Mouse (Mus musculus) cortical plate, adult 2 months (tissue): Measurements from ENCODE around the gene Trim52.

Experiments
- CTCF ChIP-seq: fragments of 200-500 bp; IDR thresholded peaks from 2 replicates; pipeline ENCODE4 v1.5.1; 2011; ENCODE audit warnings: mild to moderate bottlenecking, control low read depth, low read length; ENCODE audit not compliant: insufficient read depth; ENCODE audit errors: extremely low read depth
- POLR2A ChIP-seq: fragments of 200-500 bp; IDR thresholded peaks from 2 replicates; pipeline ENCODE4 v1.6.1; 2011; ENCODE audit warnings: mild to moderate bottlenecking, low read length, control low read depth; ENCODE audit not compliant: insufficient read depth; ENCODE audit errors: extremely low read depth

DNA sequence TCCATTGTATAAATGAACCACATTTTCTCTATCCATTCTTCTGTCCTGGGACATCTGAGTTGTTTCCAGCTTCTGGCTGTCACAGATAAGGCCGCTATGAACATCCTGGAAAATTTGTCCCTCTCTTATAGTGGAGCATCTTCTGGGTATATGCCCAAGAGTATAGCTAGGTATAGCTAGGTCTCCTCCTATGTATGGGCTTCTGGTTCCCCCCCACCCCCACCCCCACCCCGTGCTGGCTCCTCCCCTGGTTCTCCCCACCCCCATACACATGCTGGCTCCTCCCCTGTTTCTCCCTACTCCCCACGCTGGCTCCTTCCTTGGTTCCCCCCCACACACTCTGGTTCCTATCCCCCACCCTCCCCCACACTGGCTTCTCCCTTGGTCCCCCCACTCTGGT lies 78.0 kb downstream of the Trim52 start:
- TF ChIP-seq CTCF (no peak), POLR2A (no peak)
